Mouse (Mus musculus): Measurements from ENCODE around the gene Npvf.
"Not testable (repeated sequence)": the region's sequence is repeated elsewhere in the genome, so short reads cannot be mapped to it uniquely, and the experiment has no call there.

Gene Npvf

GRCm38 (mm10) chr6:50640377-50640776 lies 13.9 kb downstream of the Npvf start:
- in situ Hi-C loops (cut with MboI, MseI): no loop called here

GRCm38 (mm10) chr6:50639656-50640055 lies 14.6 kb downstream of the Npvf start:
- in situ Hi-C loops (cut with MboI, MseI): no loop called here

GRCm38 (mm10) chr6:50626170-50626569 lies 28.1 kb downstream of the Npvf start:
- in situ Hi-C loops (cut with MboI, MseI): not testable (repeated sequence)

GRCm38 (mm10) chr6:50618273-50618672 lies 36.0 kb downstream of the Npvf start:
- in situ Hi-C loops (cut with MboI, MseI): not testable (repeated sequence)

GRCm38 (mm10) chr6:50601620-50602019 lies 52.6 kb downstream of the Npvf start:
- in situ Hi-C loops (cut with MboI, MseI): no loop called here
